Mouse (Mus musculus) embryonic facial prominence, embryonic 11.5 days (tissue): Measurements from ENCODE around the gene Psmg3. TPM values are rescaled to one million over a fixed set of nuclear protein-coding genes. Genes with fewer than 3 reads are reported as not detected.

Experiments
- ATAC-seq: fragments of 200-750 bp; cut with Nextera tagmentation; replicated peaks from 2 replicates; pipeline ENCODE4 v1.8.0; 2017; ENCODE audit warnings: low read depth; ENCODE audit not compliant: insufficient number of reproducible peaks, low FRiP score, low TSS enrichment
- DNase-seq: peaks from one replicate; pipeline ENCODE4 v3.0.0-alpha.2; 2015; ENCODE audit warnings: low spot score
- H3K27ac ChIP-seq: fragments of 300-500 bp; sonication (generic); replicated peaks from 2 replicates; pipeline ENCODE4 v1.5.1; 2014; ENCODE audit warnings: mild to moderate bottlenecking, low read depth, low read length, control low read depth
- H3K27me3 ChIP-seq: fragments of 300-500 bp; sonication (generic); 2 replicates; pipeline ENCODE4 v1.6.1; 2014; ENCODE audit warnings: mild to moderate bottlenecking, low read length, moderate library complexity, mixed read lengths; ENCODE audit not compliant: control insufficient read depth, insufficient read depth
- H3K36me3 ChIP-seq: fragments of 300-500 bp; sonication (generic); replicated peaks from 2 replicates; pipeline ENCODE4 v1.6.1; 2014; ENCODE audit warnings: low read depth, mild to moderate bottlenecking, low read length, moderate library complexity, mixed read lengths; ENCODE audit not compliant: control insufficient read depth, insufficient read depth
- H3K4me1 ChIP-seq: fragments of 300-500 bp; sonication (generic); 2 replicates; pipeline ENCODE4 v1.6.1; 2014; ENCODE audit warnings: low read length, mixed read lengths; ENCODE audit not compliant: control insufficient read depth, insufficient read depth
- H3K4me2 ChIP-seq: fragments of 300-500 bp; sonication (generic); 2 replicates; pipeline ENCODE4 v1.6.1; 2014; ENCODE audit warnings: low read depth, mild to moderate bottlenecking, control low read depth, low read length, moderate library complexity
- H3K4me3 ChIP-seq: fragments of 300-500 bp; sonication (generic); 2 replicates; pipeline ENCODE4 v1.5.1; 2014; ENCODE audit warnings: low read depth, low read length, control low read depth
- H3K9ac ChIP-seq: fragments of 300-500 bp; sonication (generic); replicated peaks from 2 replicates; pipeline ENCODE4 v1.6.1; 2014; ENCODE audit warnings: mild to moderate bottlenecking, control low read depth, low read length
- H3K9me3 ChIP-seq: fragments of 300-500 bp; sonication (generic); replicated peaks from 2 replicates; pipeline ENCODE4 v1.6.1; 2016; ENCODE audit warnings: mild to moderate bottlenecking, low read length, inconsistent platforms, mixed read lengths; ENCODE audit not compliant: control insufficient read depth
- WGBS: fragments of 180-500 bp; shearing (Covaris S2); extraction: QIAGEN DNeasy Blood & Tissue Kit; methylation state at CpG from one replicate; pipeline ENCODE4 v1.1.7; 2014; 5-methylcytosine and 5-hydroxymethylcytosine counted together
- polyA plus RNA-seq: library from polyadenylated mRNA; unstranded; fragments of >200 nt; fragmentation: Nextera tagmentation; extraction: Ambion mirVana; gene quantifications from 2 replicates; pipeline ENCODE4 v1.2.1, GENCODE M21; 2014

Gene Psmg3
- polyA plus RNA-seq, 1 experiment from 2014 or later, result 67.8 TPM

DNA sequence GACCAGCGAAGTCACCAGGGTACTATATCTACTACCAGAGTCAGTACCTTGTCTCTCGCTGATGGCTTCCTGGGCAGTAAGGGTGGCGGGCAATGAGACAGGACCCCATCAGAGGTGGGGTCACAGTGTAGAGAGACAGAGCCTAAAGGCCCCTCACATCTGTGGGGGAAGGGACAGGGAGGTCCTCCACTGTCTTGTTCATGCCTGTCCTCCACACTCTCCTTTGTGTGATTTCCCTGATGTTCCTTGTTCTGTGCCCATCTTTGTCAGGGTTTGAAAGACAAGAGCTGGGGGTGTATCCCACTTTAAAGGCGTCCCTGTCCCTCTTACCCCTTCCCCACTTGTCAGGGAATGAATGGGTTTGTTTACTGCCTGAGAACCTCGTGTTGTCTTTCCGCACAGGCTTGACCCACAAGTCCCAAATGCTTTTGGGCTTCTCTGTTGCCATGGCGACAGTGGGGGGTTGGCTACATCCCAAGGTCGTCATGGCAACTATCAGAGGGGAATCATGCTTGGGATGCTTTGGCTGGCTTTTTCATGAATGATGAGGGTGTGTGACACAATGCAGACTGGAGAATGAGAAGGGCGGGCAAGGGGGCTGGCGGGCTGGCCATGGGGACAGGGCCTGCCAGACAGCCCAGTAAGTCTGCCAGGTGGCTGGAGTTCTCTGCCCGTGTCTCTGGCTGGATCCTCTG is 29.1 kb downstream of the Psmg3 start:
- Histone ChIP-seq H3K27ac (peak overlapping the region; percentile 65), H3K4me3 (no peak overlapping the region)

DNA sequence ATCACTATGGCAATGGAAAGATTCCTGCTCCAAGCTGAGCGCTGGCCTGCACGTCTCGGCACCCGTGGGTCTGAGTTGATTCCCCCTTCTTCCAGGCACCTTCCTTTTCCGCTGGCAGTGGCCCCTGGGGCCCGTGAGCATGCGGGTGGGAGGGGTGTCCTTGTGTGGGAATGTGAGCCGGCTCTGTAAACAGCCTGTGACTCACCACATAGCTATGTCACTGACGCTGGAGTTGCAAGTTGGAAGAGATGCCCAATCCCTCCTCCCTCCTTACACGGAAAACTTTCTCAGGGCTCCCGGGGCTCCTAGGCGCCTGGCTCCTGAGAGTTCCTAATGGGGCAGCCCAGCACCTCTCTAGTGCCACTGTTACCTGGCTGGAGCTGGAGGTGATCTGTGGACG is 29.8 kb downstream of the Psmg3 start:
- no peaks in the 10 kb centered on the region; the same call in 1 of the 2 replicates for H3K36me3 ChIP-seq
- WGBS, result 26% methylated on average over 13 of the region's 13 CpGs
- ATAC-seq, result no peak
- peak overlapping the region; percentile 25; the same call in 1 of the 2 replicates for H3K9ac ChIP-seq
- peaks cover 23% of the 10 kb centered on the region for H3K4me1 ChIP-seq
- no peak overlapping the region for H3K4me3 ChIP-seq
- H3K9me3 ChIP-seq, result no peaks in the 10 kb centered on the region
- DNase-seq, result peak; percentile 60
- peak overlapping the region; percentile 65 for H3K27ac ChIP-seq
- H3K4me2 ChIP-seq, result no peak overlapping the region; the same call in 1 of the 2 replicates
- no peaks in the 10 kb centered on the region for H3K27me3 ChIP-seq

More for the DNA sequence above, 29.1 kb downstream of the Psmg3 start:
- ATAC-seq (peak; percentile 64), DNase-seq (peak; percentile 86)
- Histone ChIP-seq H3K36me3 (no peaks in the 10 kb centered on the region; the same call in 1 of the 2 replicates), H3K4me1 (peaks cover 20% of the 10 kb centered on the region), H3K27me3 (no peaks in the 10 kb centered on the region), H3K4me2 (0 out of 2 replicates have a peak overlapping the region, but pooled peaks have one; percentile 23), H3K9ac (peak overlapping the region; percentile 14; the same call in 1 of the 2 replicates), H3K9me3 (no peaks in the 10 kb centered on the region)
- WGBS, result 33% methylated on average over 11 of the region's 11 CpGs

DNA sequence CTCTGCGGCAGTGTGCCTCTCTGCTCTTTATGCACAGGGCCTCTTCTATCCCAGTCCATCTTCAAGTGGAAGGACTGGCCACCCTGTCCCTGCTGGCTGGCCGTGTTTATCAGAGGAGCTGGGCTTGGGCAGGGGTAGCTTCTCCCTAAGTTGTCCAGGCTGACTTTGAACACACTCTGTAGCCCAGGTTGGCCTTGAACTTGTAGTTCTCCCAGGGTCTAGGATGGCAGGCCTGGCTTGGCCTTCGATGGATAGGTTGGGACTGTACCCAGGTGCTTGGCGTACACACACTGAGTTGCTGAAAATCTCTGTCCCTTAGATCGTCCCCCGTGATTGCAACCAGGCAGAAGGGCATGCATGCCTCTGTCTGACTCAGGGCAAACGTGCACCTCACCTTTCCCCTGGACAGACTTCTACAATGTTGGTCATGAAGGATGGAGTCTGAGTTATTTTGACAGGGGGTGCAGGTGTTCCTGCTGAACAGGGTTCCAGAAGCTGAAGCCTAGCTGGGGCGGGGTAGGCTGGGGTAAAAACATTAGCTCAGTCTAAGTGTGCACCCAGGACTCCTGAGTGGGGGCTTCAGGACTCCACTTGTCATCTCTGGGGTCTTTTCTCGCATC is 30.6 kb downstream of the Psmg3 start:
- H3K27me3 ChIP-seq, result no peaks in the 10 kb centered on the region
- no peak overlapping the region for H3K4me2 ChIP-seq
- no peak overlapping the region for H3K9ac ChIP-seq
- ATAC-seq, result no peak
- WGBS, result 82% methylated on average over 9 of the region's 9 CpGs
- H3K36me3 ChIP-seq, result no peaks in the 10 kb centered on the region; the same call in 1 of the 2 replicates
- H3K4me3 ChIP-seq, result no peak overlapping the region
- peaks cover 23% of the 10 kb centered on the region for H3K4me1 ChIP-seq
- no peak overlapping the region for H3K27ac ChIP-seq
- DNase-seq, result no peak
- no peaks in the 10 kb centered on the region for H3K9me3 ChIP-seq

- DNase-seq (no peak), ATAC-seq (no peak)
- H3K4me1 ChIP-seq, result peaks cover 23% of the 10 kb centered on the region
- no peak overlapping the region for H3K9ac ChIP-seq
- no peaks in the 10 kb centered on the region for H3K27me3 ChIP-seq
- no peak overlapping the region for H3K4me3 ChIP-seq
- WGBS, result 66% methylated on average over 10 of the region's 10 CpGs
- no peak overlapping the region for H3K4me2 ChIP-seq
- H3K9me3 ChIP-seq, result no peaks in the 10 kb centered on the region
- H3K27ac ChIP-seq, result no peak overlapping the region
- no peaks in the 10 kb centered on the region; the same call in 1 of the 2 replicates for H3K36me3 ChIP-seq
These were observed 31.7 kb downstream of the Psmg3 start for GRCm38 (mm10) chr5:139794938-139795337.

GRCm38 (mm10) chr5:139794137-139794536 is 32.5 kb downstream of the Psmg3 start:
- DNase-seq (no peak), ATAC-seq (no peak)
- Histone ChIP-seq H3K27ac (no peak overlapping the region), H3K4me3 (no peak overlapping the region), H3K4me2 (no peak overlapping the region), H3K9ac (no peak overlapping the region), H3K27me3 (no peaks in the 10 kb centered on the region), H3K36me3 (no peaks in the 10 kb centered on the region), H3K9me3 (no peaks in the 10 kb centered on the region), H3K4me1 (peaks cover 23% of the 10 kb centered on the region)
- WGBS, result 89% methylated on average over 5 of the region's 5 CpGs

DNA sequence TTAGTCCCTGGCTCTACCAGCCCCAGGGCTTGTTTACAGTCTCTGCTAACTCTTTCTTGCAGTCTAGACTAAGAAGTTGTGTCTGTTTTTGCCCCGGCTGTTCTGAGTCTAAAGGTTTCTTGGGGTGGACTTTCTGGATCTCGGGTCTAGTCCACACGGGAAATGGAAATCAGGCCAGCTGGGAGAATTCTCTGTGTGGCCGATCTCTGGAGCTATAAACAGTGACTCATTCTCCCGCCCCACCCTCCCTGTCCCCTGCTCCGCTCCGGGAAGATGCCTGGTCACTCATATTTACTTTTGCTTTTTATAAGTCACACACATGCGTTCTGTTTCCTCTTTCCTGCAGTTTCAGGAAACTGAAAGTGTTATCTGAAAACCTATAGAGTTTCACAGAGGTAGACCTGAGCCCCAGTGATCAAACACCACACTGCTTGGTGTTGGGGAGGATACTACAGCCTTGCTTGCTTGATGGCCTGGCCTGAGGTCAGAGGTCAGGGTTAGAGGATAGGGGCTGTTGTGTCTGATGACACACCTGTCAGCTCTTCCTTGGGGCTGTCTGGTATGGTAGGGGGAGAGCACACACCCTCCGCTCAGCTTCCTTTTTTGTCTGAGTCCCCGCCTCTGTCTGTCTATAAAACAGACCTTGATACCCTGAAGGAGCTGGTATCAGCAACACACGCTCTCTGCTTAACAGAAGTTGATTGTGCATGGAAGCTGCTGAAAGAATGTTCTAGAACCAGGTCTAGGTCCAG is 33.2 kb downstream of the Psmg3 start:
- Histone ChIP-seq H3K36me3 (no peaks in the 10 kb centered on the region), H3K9ac (no peak overlapping the region), H3K27me3 (no peaks in the 10 kb centered on the region), H3K27ac (no peak overlapping the region), H3K9me3 (no peaks in the 10 kb centered on the region), H3K4me1 (peaks cover 23% of the 10 kb centered on the region), H3K4me3 (no peak overlapping the region), H3K4me2 (no peak overlapping the region)
- 67% methylated on average over 11 of the region's 11 CpGs for WGBS
- no peak for DNase-seq
- no peak for ATAC-seq

DNA sequence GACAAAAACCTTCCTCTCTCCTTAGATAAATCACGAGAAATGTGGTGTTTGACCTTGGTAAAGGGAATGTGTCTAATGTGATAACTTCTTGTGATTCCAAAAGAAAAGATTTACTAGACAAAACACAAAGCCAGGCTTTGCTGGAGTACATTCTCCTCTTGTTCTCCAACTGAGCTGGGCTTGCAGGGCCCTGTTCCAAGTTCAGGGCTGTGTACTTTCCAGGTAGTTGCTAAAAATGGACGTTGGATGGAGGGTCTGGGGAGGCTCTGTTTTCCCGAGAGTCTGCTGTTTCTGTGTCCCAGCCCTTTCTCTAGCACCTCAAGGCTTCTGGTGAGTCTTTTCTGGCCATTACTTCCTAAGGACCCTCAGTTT is 33.7 kb downstream of the Psmg3 start:
- Histone ChIP-seq H3K27ac (no peak overlapping the region), H3K4me2 (no peak overlapping the region), H3K36me3 (no peaks in the 10 kb centered on the region), H3K9ac (no peak overlapping the region), H3K4me3 (no peak overlapping the region), H3K27me3 (no peaks in the 10 kb centered on the region), H3K4me1 (peaks cover 18% of the 10 kb centered on the region), H3K9me3 (no peaks in the 10 kb centered on the region)
- no peak for ATAC-seq
- DNase-seq, result no peak
- 59% methylated on average over 3 of the region's 3 CpGs for WGBS
